Mouse (Mus musculus): ENCODE results near the gene Gm8298. TPM values are rescaled to one million over a fixed set of nuclear protein-coding genes. Genes with fewer than 3 reads are reported as not detected.
"Not testable (repeated sequence)": the region's sequence is repeated elsewhere in the genome, so short reads cannot be mapped to it uniquely, and the experiment has no call there.

Gene Gm8298
- total RNA-seq (2017) = not detected in 2 replicates

DNA sequence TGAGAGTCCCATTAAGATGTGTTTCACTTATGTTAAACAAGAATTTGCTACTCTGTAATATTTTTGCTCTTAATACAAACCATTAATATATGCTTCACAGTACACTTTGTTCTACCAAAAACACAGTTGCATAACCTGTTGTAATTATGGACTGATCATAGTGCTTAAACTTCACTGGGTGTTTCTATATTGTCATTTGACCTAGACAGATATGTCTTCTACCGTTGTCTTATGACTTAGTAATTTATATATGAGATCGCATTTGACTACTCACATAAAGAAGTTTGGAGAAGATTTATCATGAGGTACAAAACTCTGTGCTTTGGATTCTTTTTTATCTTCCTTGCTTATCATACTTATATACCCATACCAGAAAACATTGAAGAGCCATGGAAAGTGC is at the start of gene Gm8298:
TSS of gene Gm8298 (plus strand) at position 301 of the 400 bp plus-strand sequence.
- no peak for ATAC-seq (replicated peaks in 1 of 2; ENCODE audit: insufficient read depth in 1 of 2, low FRiP score in 2 of 2, low TSS enrichment in 1 of 2, low read depth in 1 of 2, poor library complexity in 2 of 2, severe bottlenecking in 2 of 2)

DNA sequence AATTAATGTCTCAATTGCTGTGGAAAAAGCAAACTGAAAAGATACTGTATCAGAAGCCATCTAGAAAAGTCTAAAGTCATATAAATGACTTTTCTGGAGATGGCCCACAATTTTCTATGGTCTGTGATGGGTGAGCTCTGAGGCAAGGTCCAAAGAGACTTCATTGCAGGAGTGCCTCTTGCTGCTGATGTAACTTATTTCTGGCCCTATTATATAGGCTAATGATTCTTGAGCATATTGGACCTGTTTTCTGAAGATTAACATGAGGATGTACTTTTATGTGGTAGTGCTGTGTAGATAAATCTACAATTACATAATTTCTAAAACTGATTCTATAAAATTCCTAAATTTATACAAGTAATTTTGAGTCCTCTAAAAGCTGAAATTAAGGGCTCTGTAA is 47.7 kb upstream of the Gm8298 start:
- ATAC-seq (replicated peaks in 1 of 2; ENCODE audit: insufficient read depth in 1 of 2, low FRiP score in 2 of 2, low TSS enrichment in 1 of 2, low read depth in 1 of 2, poor library complexity in 2 of 2, severe bottlenecking in 2 of 2) = no peak

DNA sequence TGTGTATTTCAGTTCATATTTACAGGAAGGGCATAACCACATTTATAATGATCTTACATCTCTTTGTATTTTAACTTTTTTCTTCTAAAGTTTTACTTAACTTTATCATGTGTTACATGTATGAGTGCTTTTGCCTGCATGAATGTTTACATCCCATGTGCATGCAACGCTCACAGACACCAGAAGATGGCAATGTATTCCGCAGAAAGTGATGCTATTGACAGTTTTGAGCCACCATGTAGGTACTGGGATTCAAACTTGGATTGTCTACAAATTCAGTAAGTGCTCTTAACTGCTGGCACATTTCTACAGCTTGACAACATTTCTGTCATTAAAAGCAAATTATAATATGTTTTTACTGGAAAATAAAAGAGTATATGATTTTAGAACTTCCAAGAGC is 9.9 kb downstream of the Gm8298 start:
- ATAC-seq (replicated peaks in 1 of 2; ENCODE audit: insufficient read depth in 1 of 2, low FRiP score in 2 of 2, low TSS enrichment in 1 of 2, low read depth in 1 of 2, poor library complexity in 2 of 2, severe bottlenecking in 2 of 2) = peak; percentile 51 to 56; a peak in 2 of 4 replicates

DNA sequence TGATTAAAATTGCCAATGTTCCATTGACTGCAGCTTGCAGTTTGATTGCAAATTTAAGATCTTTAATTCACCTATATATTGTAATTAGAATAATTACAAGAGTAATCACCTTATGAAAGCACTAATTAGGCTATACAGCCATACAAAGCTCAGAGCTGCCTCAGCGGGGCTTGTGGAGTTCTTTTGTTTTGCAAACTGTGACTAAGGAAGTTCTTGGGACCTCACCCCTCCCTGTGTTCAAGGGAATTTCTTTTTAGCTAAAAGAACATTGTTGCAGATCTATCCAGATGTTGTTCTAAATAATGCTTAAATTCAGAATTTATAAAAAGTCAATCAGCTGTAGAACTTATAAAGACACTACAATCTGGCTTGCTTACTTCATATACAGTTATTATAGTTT is 16.8 kb downstream of the Gm8298 start:
- not testable (repeated sequence) for ATAC-seq (replicated peaks in 1 of 2; ENCODE audit: insufficient read depth in 1 of 2, low FRiP score in 2 of 2, low TSS enrichment in 1 of 2, low read depth in 1 of 2, poor library complexity in 2 of 2, severe bottlenecking in 2 of 2)

DNA sequence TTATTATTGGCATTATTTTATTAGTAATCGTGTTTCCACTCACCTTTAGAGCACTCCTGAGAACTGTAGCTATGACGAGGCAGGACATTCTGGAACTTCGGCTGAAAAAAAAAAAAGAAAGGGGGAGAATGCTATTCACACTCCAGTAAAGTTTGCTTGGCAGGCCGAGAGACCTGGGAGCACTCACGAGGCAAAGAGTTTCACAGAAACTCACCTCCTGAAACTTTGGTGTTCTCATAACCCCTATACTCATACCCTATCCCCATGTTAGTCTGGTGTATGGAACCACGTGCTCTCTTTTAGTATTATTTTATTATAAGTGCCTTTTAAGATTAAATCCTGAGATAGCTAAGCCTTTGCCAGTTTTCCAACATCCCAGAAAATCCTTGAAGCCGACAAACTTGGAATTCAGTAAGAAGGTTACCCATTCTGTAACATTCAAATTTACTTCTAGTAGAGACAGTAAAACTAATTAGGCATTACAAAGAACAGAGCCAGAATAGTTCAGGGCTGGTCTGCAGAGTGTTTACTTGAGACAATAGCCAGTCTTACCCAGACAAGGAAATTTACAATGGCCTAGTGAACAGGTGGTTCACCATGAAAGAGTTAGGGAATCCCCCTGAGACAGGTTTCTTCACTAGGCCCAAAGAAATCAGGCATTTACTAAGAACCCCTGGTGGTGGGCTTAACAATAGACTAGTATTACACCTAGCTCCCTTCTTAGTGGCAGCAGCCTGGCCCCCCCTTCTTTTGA is 19.1 kb downstream of the Gm8298 start:
- ATAC-seq (replicated peaks in 1 of 2; ENCODE audit: insufficient read depth in 1 of 2, low FRiP score in 2 of 2, low TSS enrichment in 1 of 2, low read depth in 1 of 2, poor library complexity in 2 of 2, severe bottlenecking in 2 of 2) = not testable (repeated sequence)

DNA sequence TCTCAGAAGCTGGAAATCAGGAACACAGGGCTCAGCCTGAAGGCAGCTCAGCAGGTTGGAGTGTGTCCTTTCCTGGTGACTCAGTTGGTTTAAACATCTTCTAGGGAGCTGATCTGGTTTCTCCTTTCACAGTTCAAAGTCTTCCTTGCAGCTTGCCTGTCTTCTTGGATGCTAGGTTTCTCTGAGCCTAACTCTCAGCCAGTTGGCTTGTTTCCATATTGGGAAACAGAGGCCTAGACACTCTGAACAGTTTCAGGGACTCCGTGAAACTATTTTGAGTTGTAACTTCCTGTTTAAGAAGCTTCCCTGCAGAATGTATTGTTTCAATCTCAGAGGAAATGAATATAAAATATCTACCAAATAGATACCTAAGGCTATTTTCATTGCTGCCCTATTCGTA is 32.4 kb downstream of the Gm8298 start:
- ATAC-seq (replicated peaks in 1 of 2; ENCODE audit: insufficient read depth in 1 of 2, low FRiP score in 2 of 2, low TSS enrichment in 1 of 2, low read depth in 1 of 2, poor library complexity in 2 of 2, severe bottlenecking in 2 of 2) = no peak

DNA sequence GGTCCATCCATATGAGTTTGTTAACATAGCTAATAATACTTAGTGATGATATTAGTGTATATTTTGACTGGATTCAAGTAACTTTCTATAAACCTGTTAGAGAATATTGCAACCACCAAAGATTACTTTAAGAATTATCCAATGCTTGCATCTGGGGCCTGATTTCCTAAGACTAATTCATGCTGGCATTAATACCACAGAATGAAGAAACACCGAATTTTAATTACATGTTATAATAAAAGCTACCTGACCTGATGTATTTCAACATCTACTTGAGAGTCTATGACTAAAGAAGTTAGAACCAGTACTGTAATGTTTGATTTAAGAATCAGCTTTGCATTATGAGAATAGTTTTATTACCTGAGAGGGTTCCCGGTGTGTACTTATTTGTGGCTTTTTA is 64.1 kb downstream of the Gm8298 start, which contains the start of gene C130079G13Rik:
TSS of gene C130079G13Rik (plus strand) at position 301 of the 400 bp plus-strand sequence.
- ATAC-seq (replicated peaks in 1 of 2; ENCODE audit: insufficient read depth in 1 of 2, low FRiP score in 2 of 2, low TSS enrichment in 1 of 2, low read depth in 1 of 2, poor library complexity in 2 of 2, severe bottlenecking in 2 of 2) = no peak

Other genes starting within 250 kb of the Gm8298 start
- gene Gm5538, start 131.3 kb upstream of the Gm8298 start, total RNA-seq (2017) = not detected in 2 replicates
- not detected in 2 replicates for gene C130079G13Rik, start 64.2 kb downstream of the Gm8298 start, total RNA-seq (2017)
- not detected in 2 replicates for gene Aadacl2, start 145.7 kb downstream of the Gm8298 start, total RNA-seq (2017)
- not detected in 2 replicates for gene Aadac, start 164.7 kb downstream of the Gm8298 start, total RNA-seq (2017)
- not detected in 2 replicates for gene Sucnr1, start 220.8 kb downstream of the Gm8298 start, total RNA-seq (2017)

Data from hematopoietic stem cell, adult 5-6 weeks (primary cell).